Mouse (Mus musculus): ENCODE measurements around the gene Pcdh10. TPM values are rescaled to one million over a fixed set of nuclear protein-coding genes. Genes with fewer than 3 reads are reported as not detected.

The Pcdh10 gene
- 4.5 and 4.6 TPM in 2 replicates for polyA plus RNA-seq (2014; fragmentation: Nextera tagmentation; extraction: Ambion mirVana)

GRCm38 (mm10) chr3:45378145-45378544 lies at the start of gene Pcdh10:
TSS of gene Pcdh10 (plus strand) at chr3:45378398.
- ATAC-seq (ENCODE audit: low FRiP score), result peak; percentile 84
- Histone ChIP-seq H3K36me3 (ENCODE audit: control insufficient read depth, insufficient read depth, low read length) (no peaks in the 10 kb centered on the region), H3K4me2 (replicated peaks; ENCODE audit: low read depth, low read length) (peak within 1 kb of the TSS; percentile 96), H3K4me3 (ENCODE audit: low read depth, low read length) (peak within 1 kb of the TSS; percentile 61), H3K9me3 (ENCODE audit: control insufficient read depth, low read length) (no peaks in the 10 kb centered on the region), H3K27me3 (ENCODE audit: control insufficient read depth, insufficient read depth, low read length) (peaks cover 18% of the 10 kb centered on the region), H3K27ac (ENCODE audit: low read depth, low read length) (peak within 1 kb of the TSS; percentile 55; the same call in 1 of the 2 replicates), H3K9ac (ENCODE audit: low read depth, low read length) (peak within 1 kb of the TSS; percentile 70), H3K4me1 (replicated peaks; ENCODE audit: control insufficient read depth, insufficient read depth, low read length) (peaks cover 4% of the 10 kb centered on the region; the same call in 1 of the 2 replicates)
- peak; percentile 96 for DNase-seq (ENCODE audit: low spot score)
- WGBS, result under 1% methylated on average over 26 of the region's 26 CpGs

GRCm38 (mm10) chr3:45355919-45356318 lies 22.3 kb upstream of the Pcdh10 start:
- no peak overlapping the region for H3K4me3 ChIP-seq (ENCODE audit: low read depth, low read length)
- WGBS, result 89% methylated on average over 1 of the region's 1 CpGs
- H3K36me3 ChIP-seq (ENCODE audit: control insufficient read depth, insufficient read depth, low read length), result no peaks in the 10 kb centered on the region
- H3K27ac ChIP-seq (ENCODE audit: low read depth, low read length), result no peak overlapping the region
- no peaks in the 10 kb centered on the region for H3K4me1 ChIP-seq (replicated peaks; ENCODE audit: control insufficient read depth, insufficient read depth, low read length)
- H3K27me3 ChIP-seq (ENCODE audit: control insufficient read depth, insufficient read depth, low read length), result no peaks in the 10 kb centered on the region
- H3K4me2 ChIP-seq (replicated peaks; ENCODE audit: low read depth, low read length), result no peak overlapping the region
- H3K9ac ChIP-seq (ENCODE audit: low read depth, low read length), result no peak overlapping the region
- ATAC-seq (ENCODE audit: low FRiP score) (no peak), DNase-seq (ENCODE audit: low spot score) (no peak)
- H3K9me3 ChIP-seq (ENCODE audit: control insufficient read depth, low read length), result no peaks in the 10 kb centered on the region

GRCm38 (mm10) chr3:45368952-45369351 lies 9.2 kb upstream of the Pcdh10 start:
- no peak for ATAC-seq (ENCODE audit: low FRiP score)

GRCm38 (mm10) chr3:45375761-45376500 lies 2.3 kb upstream of the Pcdh10 start:
- Histone ChIP-seq H3K27me3 (ENCODE audit: control insufficient read depth, insufficient read depth, low read length) (peaks cover 13% of the 10 kb centered on the region), H3K9ac (ENCODE audit: low read depth, low read length) (0 out of 2 replicates have a peak overlapping the region, but pooled peaks have one; percentile 7), H3K9me3 (ENCODE audit: control insufficient read depth, low read length) (no peaks in the 10 kb centered on the region), H3K36me3 (ENCODE audit: control insufficient read depth, insufficient read depth, low read length) (no peaks in the 10 kb centered on the region), H3K4me3 (ENCODE audit: low read depth, low read length) (peak overlapping the region; percentile 61), H3K4me2 (replicated peaks; ENCODE audit: low read depth, low read length) (peak overlapping the region; percentile 96), H3K27ac (ENCODE audit: low read depth, low read length) (peak overlapping the region; percentile 61), H3K4me1 (replicated peaks; ENCODE audit: control insufficient read depth, insufficient read depth, low read length) (peaks cover 4% of the 10 kb centered on the region; the same call in 1 of the 2 replicates)
- under 1% methylated on average over 27 of the region's 27 CpGs for WGBS
- ATAC-seq (ENCODE audit: low FRiP score), result peak; percentile 6; the same call in 1 of the 2 replicates
- peak; percentile 88 for DNase-seq (ENCODE audit: low spot score)

More at GRCm38 (mm10) chr3:45368952-45369351, 9.2 kb upstream of the Pcdh10 start:
- H3K27ac ChIP-seq (ENCODE audit: low read depth, low read length), result no peak overlapping the region
- H3K36me3 ChIP-seq (ENCODE audit: control insufficient read depth, insufficient read depth, low read length), result no peaks in the 10 kb centered on the region
- H3K4me3 ChIP-seq (ENCODE audit: low read depth, low read length), result no peak overlapping the region
- H3K9me3 ChIP-seq (ENCODE audit: control insufficient read depth, low read length), result no peaks in the 10 kb centered on the region
- no peaks in the 10 kb centered on the region for H3K4me1 ChIP-seq (replicated peaks; ENCODE audit: control insufficient read depth, insufficient read depth, low read length)
- no peak for DNase-seq (ENCODE audit: low spot score)
- no peaks in the 10 kb centered on the region for H3K27me3 ChIP-seq (ENCODE audit: control insufficient read depth, insufficient read depth, low read length)
- H3K4me2 ChIP-seq (replicated peaks; ENCODE audit: low read depth, low read length), result no peak overlapping the region
- no peak overlapping the region for H3K9ac ChIP-seq (ENCODE audit: low read depth, low read length)
- 69% methylated on average over 1 of the region's 1 CpGs for WGBS

GRCm38 (mm10) chr3:45376501-45377390 lies 1.5 kb upstream of the Pcdh10 start:
- Histone ChIP-seq H3K4me1 (replicated peaks; ENCODE audit: control insufficient read depth, insufficient read depth, low read length) (peaks cover 4% of the 10 kb centered on the region; the same call in 1 of the 2 replicates), H3K4me2 (replicated peaks; ENCODE audit: low read depth, low read length) (peak overlapping the region; percentile 96), H3K9me3 (ENCODE audit: control insufficient read depth, low read length) (no peaks in the 10 kb centered on the region), H3K27me3 (ENCODE audit: control insufficient read depth, insufficient read depth, low read length) (peaks cover 18% of the 10 kb centered on the region), H3K27ac (ENCODE audit: low read depth, low read length) (peak overlapping the region; percentile 61), H3K36me3 (ENCODE audit: control insufficient read depth, insufficient read depth, low read length) (no peaks in the 10 kb centered on the region), H3K9ac (ENCODE audit: low read depth, low read length) (peak overlapping the region; percentile 70), H3K4me3 (ENCODE audit: low read depth, low read length) (peak overlapping the region; percentile 61)
- DNase-seq (ENCODE audit: low spot score), result peak; percentile 68
- under 1% methylated on average over 58 of the region's 59 CpGs for WGBS
- peak; percentile 41 for ATAC-seq (ENCODE audit: low FRiP score)

GRCm38 (mm10) chr3:45377391-45377998 lies 703 bp upstream of the Pcdh10 start:
- peak; percentile 76 for DNase-seq (ENCODE audit: low spot score)

GRCm38 (mm10) chr3:45379541-45379971 lies 1.4 kb downstream of the Pcdh10 start:
- Histone ChIP-seq H3K27ac (ENCODE audit: low read depth, low read length) (no peak overlapping the region), H3K9ac (ENCODE audit: low read depth, low read length) (peak overlapping the region; percentile 29; the same call in 1 of the 2 replicates)
- WGBS, result 0% methylated on average over 25 of the region's 29 CpGs

More at GRCm38 (mm10) chr3:45377391-45377998, 703 bp upstream of the Pcdh10 start:
- WGBS, result 0% methylated on average over 26 of the region's 26 CpGs
- Histone ChIP-seq H3K9me3 (ENCODE audit: control insufficient read depth, low read length) (no peaks in the 10 kb centered on the region), H3K27me3 (ENCODE audit: control insufficient read depth, insufficient read depth, low read length) (peaks cover 18% of the 10 kb centered on the region), H3K4me1 (replicated peaks; ENCODE audit: control insufficient read depth, insufficient read depth, low read length) (peaks cover 4% of the 10 kb centered on the region; the same call in 1 of the 2 replicates), H3K27ac (ENCODE audit: low read depth, low read length) (peak overlapping the region; percentile 55; the same call in 1 of the 2 replicates), H3K4me2 (replicated peaks; ENCODE audit: low read depth, low read length) (peak overlapping the region; percentile 96), H3K9ac (ENCODE audit: low read depth, low read length) (peak overlapping the region; percentile 70), H3K36me3 (ENCODE audit: control insufficient read depth, insufficient read depth, low read length) (no peaks in the 10 kb centered on the region), H3K4me3 (ENCODE audit: low read depth, low read length) (peak overlapping the region; percentile 61)
- peak; percentile 42 for ATAC-seq (ENCODE audit: low FRiP score)

More at GRCm38 (mm10) chr3:45379541-45379971, 1.4 kb downstream of the Pcdh10 start:
- Histone ChIP-seq H3K36me3 (ENCODE audit: control insufficient read depth, insufficient read depth, low read length) (no peaks in the 10 kb centered on the region), H3K27me3 (ENCODE audit: control insufficient read depth, insufficient read depth, low read length) (peaks cover 18% of the 10 kb centered on the region), H3K9me3 (ENCODE audit: control insufficient read depth, low read length) (no peaks in the 10 kb centered on the region), H3K4me3 (ENCODE audit: low read depth, low read length) (peak overlapping the region; percentile 61), H3K4me2 (replicated peaks; ENCODE audit: low read depth, low read length) (peak overlapping the region; percentile 96), H3K4me1 (replicated peaks; ENCODE audit: control insufficient read depth, insufficient read depth, low read length) (peaks cover 4% of the 10 kb centered on the region; the same call in 1 of the 2 replicates)
- DNase-seq (ENCODE audit: low spot score) (peak; percentile 66), ATAC-seq (ENCODE audit: low FRiP score) (no peak)

Data from hindbrain, embryonic 11.5 days (tissue).